Mouse (Mus musculus) lung, postnatal 0 days (tissue): Measurements from ENCODE around the gene Hectd2.

Source experiments
- CTCF ChIP-seq: IDR thresholded peaks from 2 replicates; pipeline ENCODE4 v1.5.1; 2016; ENCODE audit warnings: antibody characterized with exemption, mild to moderate bottlenecking
- EP300 ChIP-seq: IDR thresholded peaks from 2 replicates; pipeline ENCODE4 v1.6.1; 2016; ENCODE audit warnings: antibody characterized with exemption, mild to moderate bottlenecking, control low read depth

DNA sequence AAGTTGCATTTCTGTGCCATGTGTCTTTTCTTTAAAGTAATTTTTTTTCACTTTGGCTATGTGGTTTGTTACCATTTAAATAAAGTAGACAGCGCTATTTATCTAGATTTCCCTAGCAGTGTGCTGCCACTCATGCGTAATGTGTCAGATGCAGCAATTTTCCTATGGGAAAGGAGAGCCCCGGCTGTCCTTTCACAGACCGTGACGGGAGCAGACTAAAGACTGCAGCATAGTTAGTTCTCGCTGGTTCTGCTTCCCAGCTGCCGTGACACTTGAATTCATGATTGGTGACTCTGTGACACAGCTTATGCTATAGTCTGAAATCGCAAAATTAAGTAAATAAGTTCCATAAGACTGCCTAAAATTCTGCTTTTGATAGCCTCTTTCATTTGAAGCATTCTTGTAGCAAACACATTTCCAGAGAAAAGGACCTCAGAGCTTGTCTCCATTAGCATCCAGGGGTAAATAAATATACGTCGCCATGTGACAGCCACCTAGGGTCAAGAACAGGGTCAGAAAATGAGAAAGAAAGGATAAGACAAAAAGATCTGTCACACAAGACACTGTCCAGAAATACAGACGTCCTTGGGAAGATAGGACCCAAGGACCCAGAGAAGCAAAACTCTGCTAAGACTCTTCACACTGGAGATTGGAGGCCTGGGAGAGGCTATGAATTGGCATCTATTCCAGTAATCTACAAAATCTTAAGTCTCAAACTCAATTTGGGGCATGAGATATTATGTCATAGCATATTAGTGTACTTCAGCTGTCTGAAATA is 48.3 kb downstream of the Hectd2 start:
- TF ChIP-seq CTCF: no peak
- no peak for TF ChIP-seq EP300
